Mouse (Mus musculus): ENCODE results near the gene Adgrv1. TPM values are rescaled to one million over a fixed set of nuclear protein-coding genes. Genes with fewer than 3 reads are reported as not detected.

Gene Adgrv1
- polyA plus RNA-seq, 1 experiment: 27.1 TPM

DNA sequence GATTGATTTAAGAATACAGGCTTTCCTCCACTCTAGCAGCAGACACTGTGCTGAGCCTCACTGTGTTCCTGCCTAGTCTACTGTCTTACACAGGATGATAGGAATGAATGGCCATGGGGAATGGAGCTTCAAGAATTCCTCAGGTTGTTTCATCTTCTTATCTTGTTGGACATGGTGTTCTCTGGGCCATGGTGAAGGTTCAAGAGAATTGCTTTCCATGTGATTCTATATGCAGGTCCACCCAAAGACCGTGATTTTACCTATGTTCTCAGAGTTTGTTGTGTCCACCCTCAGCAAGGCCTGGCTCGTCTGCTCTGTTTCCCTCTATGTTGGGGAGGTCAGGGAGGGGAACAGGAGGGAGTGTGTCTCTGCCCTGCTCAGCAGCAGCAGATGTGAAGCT, 26.0 kb downstream of the Adgrv1 start:
- TF ChIP-seq POLR2A (IDR thresholded peaks at IDR 0.05; ENCODE audit: borderline replicate concordance, extremely low read depth, insufficient read depth, insufficient read length, poor library complexity, severe bottlenecking) (no peak), CTCF (IDR thresholded peaks at IDR 0.05; ENCODE audit: borderline replicate concordance, extremely low read depth, insufficient read depth, insufficient read length) (no peak)
- DNase-seq (ENCODE audit: low read depth): no peak

DNA sequence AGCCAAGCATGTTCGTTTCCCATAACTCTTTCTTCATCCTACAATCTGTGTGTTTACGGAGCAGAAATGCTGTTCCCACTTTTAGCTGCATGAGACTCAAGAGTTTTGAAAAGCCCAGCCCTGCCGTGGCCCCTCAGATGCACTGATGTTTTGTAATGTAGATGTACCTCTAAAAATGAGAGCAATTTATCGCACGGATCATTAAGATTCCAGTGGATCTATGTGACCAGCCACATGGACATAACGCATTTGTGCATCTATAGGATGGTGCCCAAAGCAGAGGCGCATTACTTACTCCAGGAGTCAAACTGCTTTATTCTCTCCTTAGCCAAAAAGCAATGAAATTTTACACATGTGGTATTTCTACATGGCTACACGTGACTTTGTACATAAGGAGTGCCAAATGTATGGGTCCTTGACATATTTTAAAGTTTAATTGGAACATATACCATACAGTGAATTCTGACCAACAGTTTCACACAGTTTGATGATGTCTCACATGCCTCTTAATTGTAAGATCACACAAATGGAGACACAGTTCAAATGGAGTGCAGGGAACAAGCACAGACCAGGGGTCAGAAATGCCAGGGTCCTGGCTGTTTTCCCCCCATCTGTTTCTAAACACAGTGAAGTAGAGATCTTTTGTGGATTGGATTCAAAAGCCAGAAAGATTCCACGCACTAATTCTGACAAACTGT, 35.9 kb downstream of the Adgrv1 start:
- no peak for TF ChIP-seq POLR2A (IDR thresholded peaks at IDR 0.05; ENCODE audit: borderline replicate concordance, extremely low read depth, insufficient read depth, insufficient read length, poor library complexity, severe bottlenecking)
- no peak for TF ChIP-seq CTCF (IDR thresholded peaks at IDR 0.05; ENCODE audit: borderline replicate concordance, extremely low read depth, insufficient read depth, insufficient read length)
- DNase-seq (ENCODE audit: low read depth): peak; percentile 66

DNA sequence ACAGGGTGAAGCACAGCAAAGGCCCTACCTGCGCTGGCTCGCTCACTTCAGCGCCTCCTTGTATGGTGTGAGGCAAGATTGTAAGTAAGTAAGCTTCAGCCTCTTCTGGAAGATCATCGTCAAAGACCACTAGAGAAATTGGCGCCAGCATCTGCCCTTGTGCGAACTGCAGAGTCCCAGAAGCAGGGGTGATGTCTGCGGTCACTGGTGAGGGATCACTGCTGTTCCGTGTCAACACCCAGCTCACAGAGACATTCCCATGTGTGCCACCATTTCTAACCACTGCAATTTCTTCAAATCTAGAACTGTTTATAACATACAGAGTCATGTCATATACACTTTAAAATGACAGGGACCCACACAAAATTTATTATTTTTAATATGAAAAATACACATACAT, 54.3 kb downstream of the Adgrv1 start:
- DNase-seq (ENCODE audit: low read depth): no peak
- TF ChIP-seq POLR2A (IDR thresholded peaks at IDR 0.05; ENCODE audit: borderline replicate concordance, extremely low read depth, insufficient read depth, insufficient read length, poor library complexity, severe bottlenecking): no peak

DNA sequence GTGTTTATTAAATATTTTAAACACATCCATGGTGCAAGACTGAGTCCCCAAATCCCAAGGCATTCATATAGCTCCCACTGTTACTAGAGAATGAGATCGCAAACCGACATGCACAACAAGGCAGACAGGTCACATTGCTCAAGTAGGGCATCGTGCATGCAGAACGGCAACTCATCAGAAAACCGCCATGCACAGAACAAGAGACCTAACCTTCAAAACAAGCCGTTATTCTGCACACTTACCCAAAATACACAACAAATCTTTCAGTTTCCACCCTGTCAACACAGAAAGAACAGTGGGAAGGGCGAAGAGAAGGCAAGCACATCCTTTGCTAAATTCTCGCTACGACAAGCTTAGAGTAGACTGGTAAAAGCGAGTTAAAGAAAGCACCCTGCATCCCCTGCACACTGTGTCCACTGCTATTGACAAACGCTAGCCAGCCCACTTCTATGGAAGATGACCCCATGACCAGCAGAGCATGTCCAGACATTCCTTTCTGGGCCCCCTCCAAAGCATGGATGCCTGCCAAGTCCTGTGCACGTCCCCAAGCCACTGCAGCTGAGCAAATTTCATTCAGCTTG, 62.6 kb downstream of the Adgrv1 start:
- no peak for TF ChIP-seq POLR2A (IDR thresholded peaks at IDR 0.05; ENCODE audit: borderline replicate concordance, extremely low read depth, insufficient read depth, insufficient read length, poor library complexity, severe bottlenecking)
- TF ChIP-seq CTCF (IDR thresholded peaks at IDR 0.05; ENCODE audit: borderline replicate concordance, extremely low read depth, insufficient read depth, insufficient read length): no peak
- DNase-seq (ENCODE audit: low read depth): peak; percentile 89

DNA sequence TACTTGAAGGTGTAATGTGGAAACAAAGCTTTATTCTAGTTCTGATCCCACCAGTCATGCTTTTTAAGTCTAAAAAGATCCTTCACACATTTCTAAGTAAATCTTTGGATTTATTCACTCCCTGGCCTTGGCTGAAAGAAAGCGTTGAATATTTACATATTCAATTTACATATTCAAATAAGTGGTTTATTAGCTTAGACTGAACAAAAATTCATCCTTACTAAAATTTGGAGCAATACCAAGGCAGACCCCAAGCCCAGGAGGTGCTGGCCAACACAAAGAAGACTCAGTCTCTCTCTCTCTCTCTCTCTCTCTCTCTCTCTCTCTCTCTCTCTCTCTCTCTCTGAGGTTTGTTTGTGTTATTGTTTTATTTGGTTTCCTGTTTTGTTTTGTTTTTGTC, 82.9 kb downstream of the Adgrv1 start:
- DNase-seq (ENCODE audit: low read depth): no peak
- TF ChIP-seq POLR2A (IDR thresholded peaks at IDR 0.05; ENCODE audit: borderline replicate concordance, extremely low read depth, insufficient read depth, insufficient read length, poor library complexity, severe bottlenecking) (no peak), CTCF (IDR thresholded peaks at IDR 0.05; ENCODE audit: borderline replicate concordance, extremely low read depth, insufficient read depth, insufficient read length) (no peak)

DNA sequence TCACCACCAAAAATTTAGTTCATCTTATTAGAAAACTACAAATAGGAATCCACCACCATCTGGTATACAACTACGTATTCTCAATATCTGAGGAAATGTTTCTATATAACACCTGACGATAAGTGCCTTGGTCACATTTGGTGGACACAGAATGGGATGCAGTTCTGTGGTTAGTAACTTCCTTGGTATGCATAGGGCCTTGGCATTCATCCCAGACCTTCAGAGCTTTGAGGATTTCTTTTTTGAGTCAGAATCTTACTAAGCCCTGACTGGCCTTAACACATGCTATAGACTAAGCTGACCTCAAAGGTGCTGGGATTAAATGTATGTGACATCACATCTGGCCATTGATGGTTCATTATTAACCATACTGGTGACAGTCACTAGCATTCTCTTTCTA, 98.0 kb downstream of the Adgrv1 start:
- DNase-seq (ENCODE audit: low read depth): no peak
- TF ChIP-seq CTCF (IDR thresholded peaks at IDR 0.05; ENCODE audit: borderline replicate concordance, extremely low read depth, insufficient read depth, insufficient read length) (no peak), POLR2A (IDR thresholded peaks at IDR 0.05; ENCODE audit: borderline replicate concordance, extremely low read depth, insufficient read depth, insufficient read length, poor library complexity, severe bottlenecking) (no peak)

DNA sequence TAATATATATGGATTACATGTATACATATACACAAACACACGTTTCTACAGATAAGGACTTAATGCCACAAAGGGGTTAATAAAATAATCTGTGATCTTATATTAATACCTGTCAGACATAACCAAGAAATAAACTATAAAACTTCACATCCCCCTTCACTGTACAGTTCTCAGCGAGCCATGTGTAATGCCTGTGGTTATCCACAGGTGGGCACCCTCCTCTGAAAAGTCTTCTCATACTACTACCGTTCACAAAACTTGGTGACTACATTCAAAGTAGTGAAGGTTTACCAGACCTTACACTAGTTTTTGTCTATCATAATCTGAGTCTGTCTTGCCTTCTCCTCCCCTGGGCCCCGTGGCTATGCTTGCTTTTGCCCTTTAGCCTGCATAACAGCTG, 106.3 kb downstream of the Adgrv1 start:
- TF ChIP-seq POLR2A (IDR thresholded peaks at IDR 0.05; ENCODE audit: borderline replicate concordance, extremely low read depth, insufficient read depth, insufficient read length, poor library complexity, severe bottlenecking): no peak
- peak; percentile 60; the same call in 1 of the 2 replicates for TF ChIP-seq CTCF (IDR thresholded peaks at IDR 0.05; ENCODE audit: borderline replicate concordance, extremely low read depth, insufficient read depth, insufficient read length)
- peak; percentile 18 for DNase-seq (ENCODE audit: low read depth)

DNA sequence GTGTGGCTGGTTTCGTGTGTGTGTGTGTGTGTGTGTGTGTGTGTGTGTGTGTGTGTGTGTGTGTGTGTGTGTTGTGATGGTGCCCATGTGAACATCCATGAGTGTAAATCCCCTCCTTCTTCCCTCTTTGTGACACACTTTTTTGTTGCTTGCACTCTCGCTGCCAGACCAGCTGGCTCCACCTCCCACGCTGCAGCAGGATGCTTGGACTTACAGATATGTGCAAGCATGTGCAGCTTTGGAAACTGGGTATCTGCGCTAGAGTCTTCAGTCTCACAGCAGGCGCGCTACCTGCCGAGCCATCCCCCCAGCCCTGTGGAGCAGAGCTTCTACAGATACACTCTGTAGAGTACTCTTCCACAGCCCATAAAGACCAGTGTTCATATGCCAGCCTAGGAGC, 122.8 kb downstream of the Adgrv1 start:
- TF ChIP-seq POLR2A (IDR thresholded peaks at IDR 0.05; ENCODE audit: borderline replicate concordance, extremely low read depth, insufficient read depth, insufficient read length, poor library complexity, severe bottlenecking): no peak
- no peak for TF ChIP-seq CTCF (IDR thresholded peaks at IDR 0.05; ENCODE audit: borderline replicate concordance, extremely low read depth, insufficient read depth, insufficient read length)
- no peak for DNase-seq (ENCODE audit: low read depth)

DNA sequence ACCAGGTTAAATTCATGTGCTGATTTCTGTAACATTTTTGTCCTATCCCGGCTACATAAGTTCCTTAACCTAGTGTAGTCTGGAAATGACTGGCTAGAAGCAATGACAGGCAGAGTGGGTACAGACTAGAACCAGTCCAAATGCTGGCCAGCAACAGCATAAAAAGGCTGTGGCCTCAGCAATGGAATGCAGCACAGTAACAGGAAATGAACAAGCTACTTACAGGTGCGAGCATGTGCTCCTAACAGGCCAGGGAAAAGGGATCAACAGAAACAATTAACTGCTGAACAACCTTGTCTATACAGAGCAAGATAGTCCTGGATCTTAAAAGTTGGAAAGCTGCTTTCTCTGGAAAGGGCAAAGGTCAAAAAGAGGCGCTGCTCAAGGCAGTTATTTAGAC, 135.9 kb downstream of the Adgrv1 start:
- TF ChIP-seq POLR2A (IDR thresholded peaks at IDR 0.05; ENCODE audit: borderline replicate concordance, extremely low read depth, insufficient read depth, insufficient read length, poor library complexity, severe bottlenecking): no peak
- no peak for TF ChIP-seq CTCF (IDR thresholded peaks at IDR 0.05; ENCODE audit: borderline replicate concordance, extremely low read depth, insufficient read depth, insufficient read length)
- DNase-seq (ENCODE audit: low read depth): no peak

DNA sequence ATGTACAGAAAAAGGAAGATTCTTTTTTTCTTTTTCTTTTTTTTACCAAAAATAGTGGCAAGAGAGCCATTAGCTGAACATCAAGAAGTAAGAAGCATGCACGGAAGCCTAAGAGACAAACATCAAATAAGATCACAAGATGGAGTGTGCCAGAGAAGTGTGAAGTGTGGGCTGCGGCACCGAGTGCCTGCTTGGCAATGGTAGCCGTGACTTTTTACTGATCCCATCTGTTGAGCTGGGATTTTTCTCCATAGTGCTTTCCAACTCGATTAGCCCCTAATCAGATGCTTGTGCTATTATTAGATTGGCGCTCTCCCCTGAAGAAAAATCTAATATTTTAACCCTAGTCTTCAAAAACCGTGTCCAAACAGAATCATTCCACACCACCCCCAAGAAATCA, 141.0 kb downstream of the Adgrv1 start:
- DNase-seq (ENCODE audit: low read depth): peak; percentile 66
- TF ChIP-seq POLR2A (IDR thresholded peaks at IDR 0.05; ENCODE audit: borderline replicate concordance, extremely low read depth, insufficient read depth, insufficient read length, poor library complexity, severe bottlenecking) (no peak), CTCF (IDR thresholded peaks at IDR 0.05; ENCODE audit: borderline replicate concordance, extremely low read depth, insufficient read depth, insufficient read length) (no peak)

DNA sequence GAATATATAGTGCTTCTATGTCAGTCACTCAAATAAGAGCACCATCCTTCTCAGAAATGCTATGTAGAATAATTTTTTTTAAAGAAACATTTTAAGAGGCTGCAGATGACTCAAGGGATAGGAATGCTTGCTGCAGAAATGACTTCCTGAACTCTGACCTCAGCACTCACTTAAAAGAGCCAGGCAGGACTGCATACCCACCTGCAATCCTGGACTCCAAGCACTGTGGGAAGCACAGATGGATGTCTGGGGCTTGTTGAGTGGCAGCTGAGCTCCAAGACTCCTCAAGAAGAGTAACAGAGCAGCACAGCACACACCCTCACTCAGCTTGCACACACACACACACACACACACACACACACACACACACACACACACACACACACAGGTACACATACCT, 146.0 kb downstream of the Adgrv1 start:
- DNase-seq (ENCODE audit: low read depth): no peak
- no peak for TF ChIP-seq CTCF (IDR thresholded peaks at IDR 0.05; ENCODE audit: borderline replicate concordance, extremely low read depth, insufficient read depth, insufficient read length)
- TF ChIP-seq POLR2A (IDR thresholded peaks at IDR 0.05; ENCODE audit: borderline replicate concordance, extremely low read depth, insufficient read depth, insufficient read length, poor library complexity, severe bottlenecking): no peak

DNA sequence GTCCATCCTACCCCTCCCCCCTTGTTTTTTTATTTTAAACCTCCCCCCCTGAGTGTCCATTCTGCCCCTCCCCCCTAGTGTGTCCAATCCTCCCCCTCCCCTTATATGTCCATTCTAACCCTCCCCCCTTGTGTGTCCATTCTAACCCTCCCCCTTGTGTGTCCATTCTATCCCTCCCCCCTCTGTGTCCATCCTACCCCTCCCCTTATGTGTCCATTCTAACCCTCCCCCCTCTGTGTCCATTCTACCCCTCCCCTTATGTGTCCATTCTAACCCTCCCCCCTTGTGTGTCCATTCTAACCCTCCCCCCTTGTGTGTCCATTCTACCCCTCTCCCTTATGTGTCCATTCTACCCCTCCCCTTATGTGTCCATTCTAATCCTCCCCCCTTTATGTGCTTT, 159.2 kb downstream of the Adgrv1 start:
- DNase-seq (ENCODE audit: low read depth): no peak
- TF ChIP-seq POLR2A (IDR thresholded peaks at IDR 0.05; ENCODE audit: borderline replicate concordance, extremely low read depth, insufficient read depth, insufficient read length, poor library complexity, severe bottlenecking) (no peak), CTCF (IDR thresholded peaks at IDR 0.05; ENCODE audit: borderline replicate concordance, extremely low read depth, insufficient read depth, insufficient read length) (no peak)
